Mouse (Mus musculus) MN1 (cell line): ENCODE measurements around the gene Cand2.
A peak's percentile ranks its signal among the peaks of the same experiment; 100 is the strongest.

ENCODE experiments used
- DNase-seq: peaks from one replicate; pipeline ENCODE4 v3.0.0-alpha.2; 2016; ENCODE audit warnings: low spot score

Cand2 gene

DNA sequence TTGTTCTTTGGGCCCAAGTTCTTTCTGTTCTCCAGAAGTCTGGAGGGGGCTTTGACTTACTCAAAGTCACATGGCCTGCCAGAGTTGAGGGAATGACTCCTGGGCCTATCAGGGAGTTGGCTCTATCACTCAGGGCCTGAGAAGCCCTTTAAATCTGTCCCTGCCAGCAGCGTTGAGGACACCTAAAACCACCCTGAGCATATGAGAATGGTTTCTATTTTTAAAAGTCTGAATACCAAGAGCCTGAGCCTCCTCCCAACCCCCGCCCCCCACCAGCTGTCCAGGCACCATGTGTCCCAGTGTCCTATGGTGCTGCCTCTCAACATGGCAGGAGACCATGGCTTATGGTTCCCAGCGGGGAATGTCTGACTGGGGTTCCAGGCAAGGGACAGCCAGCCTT is 1.5 kb downstream of the Cand2 start:
- no peak for DNase-seq

DNA sequence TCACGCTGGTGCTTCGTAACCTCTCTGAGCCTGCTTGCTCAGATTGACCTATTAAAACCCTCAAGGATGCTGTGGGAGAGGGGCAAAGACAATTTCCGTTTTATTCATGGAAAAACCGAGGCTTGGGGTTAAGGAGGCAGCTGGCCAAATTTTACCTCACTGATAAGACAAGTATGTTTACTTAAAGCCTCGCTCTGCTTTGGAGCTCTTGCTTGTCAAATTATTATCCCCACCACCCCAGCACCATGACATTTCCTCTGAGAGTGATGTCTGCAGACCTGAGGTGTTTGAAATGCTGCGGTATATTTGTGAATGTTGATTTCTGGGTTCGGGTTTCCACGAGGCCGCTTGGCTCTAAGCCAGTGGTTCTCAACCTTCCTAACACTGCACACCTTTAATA is 2.0 kb downstream of the Cand2 start:
- no peak for DNase-seq

DNA sequence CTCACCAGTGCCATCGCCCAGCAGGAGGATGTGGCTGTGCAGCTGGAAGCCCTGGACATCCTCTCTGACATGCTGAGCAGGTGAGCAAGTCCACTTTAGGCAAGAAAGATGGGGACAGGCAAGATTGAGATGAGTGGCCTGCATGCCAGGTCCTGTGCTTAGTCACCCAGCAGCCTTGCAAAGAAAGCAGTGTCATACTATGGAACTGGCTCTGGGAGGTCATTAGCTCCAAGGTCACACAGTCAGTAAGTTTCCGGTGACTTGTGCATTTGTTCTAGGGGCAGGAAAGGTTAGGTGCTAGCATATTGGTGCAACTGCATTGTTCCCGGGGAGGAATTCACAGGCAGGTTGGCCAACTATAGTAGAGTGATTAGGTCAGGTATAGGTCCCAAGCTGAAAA is 8.4 kb downstream of the Cand2 start:
- no peak for DNase-seq

DNA sequence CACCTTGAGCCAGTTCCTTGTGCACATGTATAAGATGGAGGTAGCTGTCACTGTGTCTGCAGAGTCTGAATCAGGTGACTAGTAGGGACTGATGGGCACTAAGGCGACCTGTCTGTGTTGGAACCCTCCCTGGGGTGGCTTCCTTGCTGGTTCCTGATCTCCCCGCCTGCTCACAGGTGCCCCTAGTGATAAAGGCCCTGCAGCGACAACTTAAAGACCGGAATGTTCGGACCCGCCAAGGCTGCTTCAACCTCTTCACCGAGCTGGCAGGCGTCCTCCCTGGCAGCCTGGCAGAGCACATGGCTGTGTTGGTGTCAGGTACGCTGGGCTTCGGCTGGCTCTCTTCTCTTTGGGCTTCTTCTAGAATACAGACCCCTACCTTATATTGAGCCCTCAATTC is 16.7 kb downstream of the Cand2 start:
- no peak for DNase-seq

DNA sequence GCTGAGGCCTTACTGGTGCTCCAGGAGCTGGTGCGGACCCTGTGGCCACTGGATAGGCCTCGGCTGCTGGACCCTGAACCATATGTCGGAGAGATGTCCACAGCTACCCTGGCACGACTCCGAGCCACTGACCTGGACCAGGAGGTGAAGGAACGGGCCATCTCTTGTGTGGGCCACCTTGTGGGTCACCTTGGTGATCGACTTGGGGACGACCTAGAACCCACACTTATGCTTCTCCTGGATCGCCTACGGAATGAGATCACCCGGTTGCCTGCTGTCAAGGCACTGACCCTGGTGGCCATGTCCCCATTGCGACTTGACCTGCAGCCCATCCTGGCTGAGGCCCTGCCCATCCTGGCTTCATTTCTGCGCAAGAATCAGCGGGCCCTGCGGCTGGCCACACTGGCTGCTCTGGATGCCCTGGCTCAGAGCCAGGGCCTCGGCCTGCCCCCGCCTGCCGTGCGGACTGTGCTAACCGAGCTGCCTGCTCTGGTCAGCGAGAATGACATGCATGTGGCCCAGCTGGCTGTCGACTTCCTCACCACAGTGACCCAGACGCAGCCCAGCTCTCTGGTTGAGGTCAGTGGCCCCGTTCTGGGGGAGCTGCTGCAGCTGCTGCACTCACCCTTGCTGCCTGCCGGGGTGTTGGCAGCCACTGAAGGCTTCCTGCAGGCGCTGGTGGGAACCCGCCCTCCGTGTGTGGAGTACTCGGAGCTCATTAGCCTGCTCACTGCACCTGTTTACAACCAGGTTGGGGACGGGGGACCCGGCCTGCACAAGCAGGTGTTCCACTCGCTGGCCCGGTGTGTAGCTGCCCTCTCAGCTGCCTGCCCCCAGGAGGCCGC is 17.7 kb downstream of the Cand2 start:
- DNase-seq = peak; percentile 85

DNA sequence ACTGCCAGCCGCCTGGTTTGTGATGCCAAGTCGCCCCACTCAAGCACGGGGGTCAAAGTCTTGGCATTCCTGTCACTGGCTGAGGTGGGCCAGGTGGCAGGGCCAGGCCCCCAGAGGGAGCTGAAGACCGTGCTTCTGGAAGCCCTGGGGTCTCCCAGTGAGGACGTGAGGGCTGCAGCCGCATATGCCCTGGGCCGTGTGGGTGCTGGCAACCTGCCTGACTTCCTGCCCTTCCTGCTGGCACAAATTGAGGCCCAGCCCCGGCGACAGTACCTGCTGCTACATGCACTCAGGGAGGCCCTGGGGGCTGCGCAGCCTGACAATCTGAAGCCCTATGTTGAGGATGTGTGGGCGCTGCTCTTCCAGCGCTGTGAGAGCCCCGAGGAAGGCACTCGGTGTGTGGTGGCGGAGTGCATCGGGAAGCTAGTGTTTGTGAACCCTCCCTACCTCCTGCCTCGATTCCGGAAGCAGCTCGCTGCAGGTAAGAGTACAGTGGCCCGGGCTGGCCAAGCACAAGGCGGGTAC is 18.4 kb downstream of the Cand2 start:
- DNase-seq = peak; percentile 45

DNA sequence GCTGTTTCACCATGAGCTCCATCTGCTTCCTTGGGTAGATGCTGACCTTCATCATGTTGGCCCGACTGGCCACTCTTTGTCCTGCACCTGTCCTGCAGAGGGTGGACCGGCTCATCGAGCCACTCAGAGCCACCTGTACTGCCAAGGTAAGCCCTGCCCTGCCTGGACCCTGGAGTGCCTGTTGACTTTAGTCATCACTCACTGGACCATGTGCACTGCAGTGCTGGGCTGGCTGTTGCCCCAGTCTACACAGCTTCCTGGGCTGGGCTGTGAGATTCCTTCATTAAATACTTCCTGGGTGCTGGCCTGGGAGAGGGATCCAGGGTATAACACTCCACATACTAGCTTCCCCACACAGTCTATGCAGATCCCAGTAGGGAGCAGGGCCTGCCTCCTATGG is 27.5 kb downstream of the Cand2 start:
- no peak for DNase-seq

DNA sequence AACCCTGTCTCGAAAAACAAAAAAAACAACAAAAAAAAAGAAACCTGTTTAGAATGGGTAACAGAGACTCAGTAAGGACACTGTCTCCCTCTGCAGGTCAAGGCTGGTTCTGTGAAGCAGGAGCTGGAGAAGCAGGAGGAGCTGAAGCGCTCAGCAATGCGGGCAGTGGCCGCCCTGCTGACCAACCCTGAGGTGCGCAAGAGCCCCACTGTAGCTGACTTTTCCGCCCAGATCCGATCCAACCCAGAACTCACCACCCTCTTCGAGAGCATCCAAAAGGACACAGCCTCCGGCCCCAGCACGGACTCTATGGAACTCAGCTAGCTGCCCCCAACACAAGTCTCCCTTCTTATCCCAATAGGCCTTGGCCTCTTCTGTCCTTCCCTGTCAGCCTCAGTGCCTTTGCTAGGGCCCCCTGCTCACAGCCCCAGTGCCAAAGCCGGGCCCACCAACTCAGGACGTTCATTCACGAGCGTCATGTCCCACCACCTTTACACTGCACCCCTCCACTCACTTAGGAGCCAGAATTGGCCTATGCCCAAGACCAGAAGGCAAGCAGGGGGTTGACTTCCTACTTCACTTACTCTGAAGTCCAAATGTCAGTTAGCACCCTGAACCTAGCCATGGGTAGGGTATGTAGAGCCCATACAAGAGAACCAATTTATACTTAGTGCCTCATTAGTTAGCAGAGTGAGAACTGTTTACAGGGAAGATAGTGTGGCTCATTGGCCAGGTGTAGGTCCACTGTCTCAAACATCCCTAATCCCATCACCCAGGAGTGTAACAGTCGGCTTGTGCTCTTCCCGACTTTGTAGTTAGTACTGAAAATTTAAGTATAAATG is 29.4 kb downstream of the Cand2 start:
- DNase-seq = peak; percentile 83

DNA sequence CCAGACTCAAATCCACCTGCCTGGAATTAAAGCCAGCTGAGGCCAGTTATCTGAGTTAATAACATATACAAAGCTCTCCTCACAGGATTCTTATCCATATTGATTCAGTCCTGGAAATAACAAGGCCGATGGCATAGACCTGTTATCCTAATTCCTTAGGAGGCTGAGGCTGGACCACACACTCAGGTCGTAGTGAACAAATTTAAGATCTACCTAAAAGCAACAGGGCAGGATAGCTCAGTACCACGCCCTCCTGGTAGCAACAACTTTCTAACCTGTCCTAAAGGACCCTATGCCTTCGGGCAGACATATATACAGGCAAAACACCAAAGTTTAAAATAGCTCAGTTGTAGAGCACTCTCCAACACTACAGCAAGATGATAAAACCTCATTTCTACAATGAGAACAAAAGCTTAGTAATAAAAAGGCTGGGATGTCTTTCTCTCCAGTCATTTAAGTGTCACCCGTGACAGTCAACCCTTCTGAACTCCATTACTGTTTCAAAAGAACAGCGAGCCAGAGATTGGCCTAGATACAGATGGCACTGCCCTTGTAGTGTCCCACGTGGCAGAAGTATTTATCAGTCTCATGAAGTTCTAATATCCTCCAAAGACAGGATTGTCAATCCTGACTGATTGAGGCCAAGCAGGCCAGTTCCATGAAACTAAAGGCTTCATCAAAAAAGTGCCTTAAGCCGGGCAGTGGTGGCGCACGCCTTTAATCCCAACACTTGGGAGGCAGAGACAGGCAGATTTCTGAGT is 30.3 kb downstream of the Cand2 start:
- no peak for DNase-seq

DNA sequence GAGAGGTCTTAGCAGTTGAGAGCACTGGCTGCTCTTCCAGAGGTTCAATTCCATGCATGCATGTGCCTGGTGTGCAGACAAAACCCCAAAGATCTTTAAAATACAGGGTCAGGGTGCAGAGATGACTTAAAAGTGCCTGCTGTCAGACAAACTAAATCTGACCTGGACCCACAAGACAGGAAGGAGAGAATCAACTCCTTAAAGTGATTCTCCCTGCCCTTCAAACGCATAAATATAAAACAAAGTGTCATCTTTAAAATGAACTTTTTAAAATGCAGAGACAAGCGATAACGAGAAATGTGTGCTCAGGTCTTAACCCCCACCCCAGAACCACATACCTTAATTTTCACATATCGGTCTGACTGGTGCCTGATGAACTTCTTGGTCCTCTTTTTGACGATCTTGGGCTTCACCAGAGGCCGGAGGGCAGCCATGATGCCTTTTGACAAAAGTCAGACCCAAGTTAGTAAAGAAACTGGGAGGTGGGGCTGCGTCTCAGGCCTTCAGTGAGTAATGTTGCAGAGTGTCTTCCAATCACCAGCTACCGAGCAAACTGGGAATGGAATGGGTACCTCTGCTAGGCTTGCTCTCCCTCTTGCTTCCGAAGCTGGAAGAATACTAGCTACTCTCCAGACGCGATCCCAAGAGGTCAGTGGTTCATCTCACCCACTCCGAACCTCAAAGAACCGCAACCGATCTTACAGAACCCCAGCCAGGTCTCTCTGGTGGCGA is 33.3 kb downstream of the Cand2 start:
- DNase-seq = peak; percentile 33

DNA sequence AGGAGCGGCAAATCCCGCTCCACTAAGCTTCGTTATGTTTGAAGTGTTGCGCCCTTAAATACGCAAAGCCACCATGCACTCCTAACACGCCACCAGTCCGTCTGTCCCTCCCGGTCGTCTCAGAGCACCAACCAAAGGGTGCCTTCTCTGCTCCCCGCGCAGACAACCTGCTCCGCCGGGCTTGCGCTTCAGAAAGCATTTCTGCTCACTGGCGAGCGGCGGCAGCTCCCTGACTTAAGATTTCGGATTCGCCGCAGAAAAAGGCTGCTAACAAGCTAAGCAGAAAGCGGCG is 33.8 kb downstream of the Cand2 start:
- DNase-seq = no peak

DNA sequence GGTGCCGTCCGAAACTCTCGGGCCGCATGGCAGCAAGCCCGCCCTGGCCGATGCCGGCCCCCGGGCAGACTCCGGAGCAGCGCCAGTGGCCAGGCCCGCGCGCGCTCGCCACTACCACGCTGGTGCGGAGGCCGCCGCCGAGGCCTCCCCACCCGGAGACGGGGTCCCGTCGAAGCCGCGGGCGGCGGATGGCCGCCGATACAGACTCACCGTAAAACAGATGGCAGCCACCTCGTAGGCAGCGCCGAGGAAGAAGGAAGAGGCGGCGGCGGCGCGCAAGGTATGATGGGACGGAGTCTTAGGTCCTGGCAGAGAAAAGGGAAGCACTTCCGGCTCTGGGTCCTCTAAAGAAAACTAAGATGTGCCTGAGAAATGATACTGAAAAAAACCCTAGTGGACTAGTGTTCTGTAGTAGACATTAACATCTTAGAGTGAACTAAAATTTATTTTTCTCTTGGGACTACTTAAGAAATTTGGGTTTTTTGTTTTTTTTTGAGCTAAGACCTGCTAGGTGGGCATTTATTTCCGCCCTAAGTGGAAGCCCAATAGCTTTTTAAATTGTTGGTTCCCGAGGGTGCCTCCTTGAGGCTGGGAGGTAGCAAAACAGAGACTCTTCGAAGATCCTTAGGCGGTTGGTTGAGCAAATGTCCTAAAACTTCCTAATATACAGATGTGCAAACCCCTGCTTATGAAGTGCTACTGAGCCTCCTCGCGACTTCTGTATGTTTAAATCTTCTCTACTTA is 34.3 kb downstream of the Cand2 start, which contains the start of gene Rpl32:
Gene Rpl32 (minus strand): TSS at position 260 of the 744 bp plus-strand sequence.
- DNase-seq = peak; percentile 92

DNA sequence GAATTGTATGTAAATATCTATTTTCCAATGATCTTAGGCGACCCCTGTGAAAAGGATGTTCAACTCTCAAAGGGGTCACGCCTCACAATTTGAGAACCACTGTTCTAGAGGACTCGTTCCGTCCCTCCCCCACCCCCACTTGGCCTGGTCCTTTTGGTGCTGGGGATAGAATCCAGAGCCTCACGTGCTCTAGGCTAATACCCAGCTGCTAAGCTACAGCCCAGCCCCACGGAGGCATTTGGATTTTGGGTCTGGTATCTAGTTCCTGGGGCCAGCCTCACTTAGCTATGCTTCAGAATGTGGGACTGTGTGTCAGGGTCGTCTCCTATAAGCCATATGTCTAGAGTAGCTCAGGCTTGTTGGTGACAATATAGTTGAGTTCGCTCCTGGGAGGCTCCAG is 37.3 kb downstream of the Cand2 start:
- no peak for DNase-seq

DNA sequence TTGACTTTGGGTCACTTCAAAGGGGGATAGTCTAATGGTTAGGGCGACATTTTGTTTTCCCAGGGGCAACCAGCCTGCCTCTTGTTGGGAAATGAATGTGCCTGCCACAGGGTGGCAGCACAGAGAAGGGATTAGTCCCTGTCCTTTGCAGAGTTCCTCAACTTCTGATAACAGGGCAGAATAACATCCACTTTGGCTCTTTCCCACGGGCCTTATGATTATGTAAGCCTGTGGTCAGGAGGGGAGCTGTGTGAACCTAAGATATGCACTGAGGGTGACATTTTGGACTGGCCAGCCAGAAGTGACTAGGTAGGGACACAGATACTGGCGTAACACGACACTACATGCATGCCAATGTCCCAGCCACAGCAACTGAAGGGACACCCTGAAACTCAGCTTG is 39.8 kb downstream of the Cand2 start:
- peak; percentile 57 for DNase-seq

DNA sequence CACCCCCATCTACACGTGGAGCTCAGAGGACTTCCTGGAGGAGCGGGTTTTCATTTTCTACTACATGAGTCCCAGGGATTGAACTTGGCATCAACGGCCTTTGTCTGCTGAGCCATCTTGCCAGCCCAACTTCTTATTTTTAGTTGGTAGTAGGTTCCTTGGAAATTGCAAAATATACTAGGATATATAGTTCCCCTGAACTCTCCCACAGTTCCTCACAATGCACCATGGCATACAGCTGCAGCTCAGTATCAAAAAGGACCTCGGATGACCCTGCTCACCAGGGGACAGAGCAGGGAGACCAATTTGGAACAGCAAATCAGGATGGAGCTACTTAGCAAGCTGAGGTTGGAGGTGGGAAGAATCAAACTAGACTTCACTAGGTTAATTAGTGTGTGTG is 40.7 kb downstream of the Cand2 start:
- no peak for DNase-seq

DNA sequence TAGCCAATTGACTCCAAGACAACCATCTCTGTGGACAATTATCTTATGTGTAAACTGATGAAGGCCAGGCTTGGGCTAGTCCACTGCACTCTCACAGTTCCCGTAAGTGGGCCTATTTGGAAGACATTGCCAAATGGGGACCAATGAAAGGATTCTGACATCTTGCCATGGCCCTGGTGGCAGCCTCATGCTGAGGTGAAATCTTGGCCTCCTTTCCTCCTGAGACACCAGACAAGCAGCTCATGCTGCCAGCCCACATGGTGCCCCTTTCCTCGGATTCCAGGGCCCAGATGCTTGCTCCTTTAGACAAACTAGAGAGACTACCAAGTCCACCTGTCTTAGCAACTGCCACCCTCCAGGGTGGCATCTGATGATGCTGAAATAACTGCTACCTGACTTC is 43.8 kb downstream of the Cand2 start:
- no peak for DNase-seq

DNA sequence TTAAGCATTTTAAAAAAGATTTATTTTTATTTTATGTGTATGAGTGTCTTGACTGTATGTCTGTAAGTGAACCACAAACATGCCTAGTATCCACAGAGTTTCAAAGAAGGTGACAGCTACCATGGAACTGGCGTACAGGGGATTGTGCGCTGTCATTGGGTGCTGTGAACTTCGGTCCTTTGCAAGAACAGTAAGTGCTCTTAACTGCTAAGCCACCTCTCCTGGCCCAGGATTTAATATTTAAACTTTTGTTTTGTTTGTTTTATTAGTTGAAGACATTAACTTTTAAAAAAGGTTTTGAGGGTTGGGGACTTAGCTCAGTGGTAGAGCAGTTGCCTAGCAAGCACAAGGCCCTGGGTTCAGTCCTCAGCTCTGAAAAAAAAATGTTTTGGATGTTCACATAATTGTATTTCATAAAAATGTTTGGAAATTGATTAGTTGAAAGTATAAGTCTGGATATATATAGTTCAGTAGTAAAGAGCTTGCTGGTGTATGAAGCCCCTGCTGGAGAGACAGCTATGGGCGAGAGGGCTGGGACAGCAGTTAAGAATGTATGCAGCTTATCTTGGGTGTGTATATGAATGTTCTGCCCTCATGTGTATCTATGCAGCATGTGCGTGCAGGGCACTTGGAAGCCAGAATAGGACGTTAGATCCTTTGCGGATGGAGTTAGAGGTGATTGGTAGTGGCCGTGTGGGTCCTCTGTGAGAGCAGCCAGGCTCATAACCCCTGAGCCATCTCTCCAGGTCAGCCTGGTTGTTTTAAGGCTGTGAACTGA is 47.1 kb downstream of the Cand2 start:
- no peak for DNase-seq

DNA sequence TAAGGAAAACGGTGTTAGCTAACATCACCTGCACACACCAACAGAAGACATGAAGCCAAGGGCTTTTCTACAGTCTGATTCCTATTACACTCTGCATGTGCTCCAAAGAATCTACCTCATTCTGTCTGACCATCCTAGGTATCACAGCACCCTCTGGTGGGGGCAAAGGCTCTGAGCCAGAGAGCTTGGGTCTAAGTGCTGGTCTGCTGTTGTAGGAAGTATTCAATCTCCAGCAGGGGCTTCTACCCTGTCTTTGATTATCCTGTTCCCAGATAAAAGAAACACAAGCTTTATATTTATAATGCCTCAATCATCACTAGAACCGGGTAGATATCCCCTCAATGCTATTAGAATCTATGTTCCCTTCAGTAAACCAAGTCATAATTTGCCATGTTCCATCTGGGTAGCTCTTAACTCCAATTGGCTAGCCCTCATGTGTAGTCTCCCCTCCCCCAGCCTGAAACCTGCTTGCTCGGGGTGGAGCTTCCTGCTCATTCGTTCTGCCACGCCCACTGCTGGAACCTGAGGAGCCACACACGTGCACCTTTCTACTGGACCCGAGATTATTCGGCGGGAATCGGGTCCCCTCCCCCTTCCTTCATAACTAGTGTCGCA is 49.6 kb downstream of the Cand2 start:
- DNase-seq = peak; percentile 93

DNA sequence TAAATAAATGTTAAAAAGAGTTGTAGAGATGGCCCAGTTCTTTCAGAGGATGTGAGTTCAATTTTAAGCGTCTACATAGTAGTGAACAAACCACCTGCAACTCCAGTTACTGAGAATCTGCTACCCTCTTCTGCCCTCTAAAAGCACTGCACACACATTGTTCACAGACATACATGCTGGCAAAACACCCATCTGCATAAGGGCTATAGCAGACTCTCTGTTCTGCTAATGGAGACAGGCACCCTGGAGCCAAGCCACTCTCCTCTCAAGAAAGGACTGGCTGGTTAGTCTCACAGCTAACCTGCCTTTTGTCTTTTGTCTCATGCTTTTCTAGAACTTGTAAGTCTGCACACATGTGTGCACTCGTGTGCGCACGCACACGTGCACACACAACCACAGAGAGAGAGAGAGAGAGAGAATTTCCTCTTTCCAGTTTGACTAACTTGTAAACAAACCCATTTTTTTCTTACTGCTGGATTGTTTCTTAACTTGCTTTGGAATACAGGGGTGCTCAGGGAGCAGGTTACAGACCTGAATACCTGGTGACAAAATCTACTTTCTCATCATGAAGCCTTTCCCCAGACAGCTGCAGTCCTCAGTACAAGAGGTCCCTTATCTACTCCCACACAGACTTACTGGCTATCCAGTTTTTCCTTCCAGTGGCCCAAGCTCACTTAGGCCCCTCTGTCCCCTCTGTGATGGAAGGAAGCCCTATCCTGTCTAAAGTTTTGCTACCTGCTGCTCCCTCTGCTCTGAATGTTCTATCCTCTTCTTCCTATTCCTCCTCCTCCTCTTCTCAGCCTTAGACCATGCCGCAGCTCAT is 56.7 kb downstream of the Cand2 start:
- no peak for DNase-seq
